Mouse (Mus musculus): ENCODE results near the gene Fbxo11.

DNA sequence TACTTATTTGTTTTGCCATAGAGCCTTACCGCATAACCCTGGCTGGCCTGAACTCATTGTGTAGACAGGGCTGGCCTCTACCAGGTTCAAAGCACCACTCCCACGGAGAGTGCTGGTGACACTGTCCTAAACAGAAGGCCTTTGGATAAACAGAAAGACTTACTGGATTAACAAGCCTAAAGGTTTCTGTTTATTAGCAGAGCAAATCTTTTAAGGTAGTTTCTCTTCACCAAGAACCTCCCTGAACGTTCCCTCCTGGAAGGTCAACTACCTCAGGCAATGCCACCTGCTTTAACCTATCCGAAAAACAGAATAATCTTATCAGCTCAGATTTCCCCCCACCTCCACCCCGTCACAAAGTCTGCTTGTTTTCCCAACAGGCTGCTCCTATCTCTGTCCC lies 92.2 kb downstream of the Fbxo11 start:
- TF ChIP-seq CTCF (IDR thresholded peaks at IDR 0.05) (no peak), EP300 (IDR thresholded peaks at IDR 0.05; ENCODE audit: insufficient read depth, low read depth, low read length) (no peak)
